Comparison of ENCODE assay signal across 32 mouse cellular contexts in genomic region chr1:39613061-39613460, GRCm38 (mm10). TPM values are rescaled to one million over a fixed set of nuclear protein-coding genes. Genes with fewer than 3 reads are reported as not detected.
DNase-seq lines count a peak whose midpoint lies in the region; ATAC-seq and TF ChIP-seq lines count a peak whose summit lies in the region.
"Had no signal": no experiment of that assay in that cellular context is flagged by ENCODE, and none has a peak within 500 bp of the region (broad histone marks: within the 10 kb centered on the region; RNA-seq: fewer than 3 reads in every experiment).

No protein-coding gene starts in this region.

- no peak for TF ChIP-seq POLR2A in myocyte (IDR thresholded peaks at IDR 0.05; ENCODE audit: insufficient read length, low read depth)

- H3K9me3 ChIP-seq in embryonic facial prominence, embryonic 14.5 days (ENCODE audit: control insufficient read depth, low read length) = no peaks in the 10 kb centered on the region
- no peaks in the 10 kb centered on the region for H3K9me3 ChIP-seq in embryonic facial prominence, embryonic 10.5 days
- no peaks in the 10 kb centered on the region for H3K9me3 ChIP-seq in liver, postnatal 0 days (ENCODE audit: low read length)
- H3K9me3 ChIP-seq in liver, embryonic 12.5 days (replicated peaks) = no peaks in the 10 kb centered on the region
- H3K9me3 ChIP-seq: embryonic facial prominence, embryonic 13.5 days; forebrain, embryonic 10.5 days; forebrain, embryonic 13.5 days; heart, embryonic 10.5 days; heart, embryonic 13.5 days had no signal

- H3ac ChIP-seq in myocyte (ENCODE audit: control insufficient read depth, insufficient read length) = no peak overlapping the region

- DNase-seq in embryonic facial prominence, embryonic 14.5 days (ENCODE audit: low spot score) = peak; percentile 53
- no peak for DNase-seq in embryonic facial prominence, embryonic 10.5 days (ENCODE audit: low spot score)
- DNase-seq in kidney, postnatal 10 days = peak; percentile 31
- DNase-seq in kidney, adult 8-10 months = no peak
- no peak for DNase-seq in liver, postnatal 0 days
- DNase-seq in layer of hippocampus, postnatal 10 days (ENCODE audit: low spot score in 2 of 2) = no peak
- DNase-seq: adrenal gland, adult 8-10 months; adrenal gland, postnatal 25 days; B cell, adult 2 months; cerebellum, adult 11-12 months; cerebellum, adult 8-10 months; cerebellum, postnatal 10 days; cerebellum, postnatal 36 days; gastrocnemius, postnatal 10 days; gastrocnemius, postnatal 36 days; heart, adult 2 months; heart, postnatal 14 days; heart, postnatal 4 days had no signal

- H3K36me3 ChIP-seq in embryonic facial prominence, embryonic 14.5 days (ENCODE audit: control insufficient read depth, insufficient read depth, low read length) = no peaks in the 10 kb centered on the region
- H3K36me3 ChIP-seq in embryonic facial prominence, embryonic 10.5 days (replicated peaks) = no peaks in the 10 kb centered on the region
- no peaks in the 10 kb centered on the region for H3K36me3 ChIP-seq in liver, postnatal 0 days (replicated peaks; ENCODE audit: insufficient read depth, low read length)
- H3K36me3 ChIP-seq in liver, embryonic 12.5 days = no peaks in the 10 kb centered on the region
- no peaks in the 10 kb centered on the region for H3K36me3 ChIP-seq in myocyte (ENCODE audit: control insufficient read depth, insufficient read depth)
- H3K36me3 ChIP-seq: embryonic facial prominence, embryonic 13.5 days; forebrain, embryonic 10.5 days; heart, embryonic 10.5 days; heart, embryonic 13.5 days had no signal

- H3K4me1 ChIP-seq in embryonic facial prominence, embryonic 14.5 days (ENCODE audit: control insufficient read depth, insufficient read depth, low read length) = 0 out of 2 replicates have a peak, but pooled peaks cover 5% of the 10 kb centered on the region
- H3K4me1 ChIP-seq in embryonic facial prominence, embryonic 10.5 days = peaks cover 28% of the 10 kb centered on the region
- H3K4me1 ChIP-seq in liver, postnatal 0 days (ENCODE audit: insufficient read depth) = peaks cover 5% of the 10 kb centered on the region; the same call in 1 of the 2 replicates
- peaks cover 17% of the 10 kb centered on the region for H3K4me1 ChIP-seq in liver, embryonic 12.5 days
- H3K4me1 ChIP-seq: forebrain, embryonic 13.5 days had no signal

- H3K27me3 ChIP-seq in embryonic facial prominence, embryonic 14.5 days (replicated peaks; ENCODE audit: control insufficient read depth, insufficient read depth, low read length) = no peaks in the 10 kb centered on the region
- H3K27me3 ChIP-seq in embryonic facial prominence, embryonic 10.5 days (replicated peaks; ENCODE audit: low read depth, poor library complexity, severe bottlenecking) = no peaks in the 10 kb centered on the region
- H3K27me3 ChIP-seq in liver, postnatal 0 days (ENCODE audit: insufficient read depth, low read length) = no peaks in the 10 kb centered on the region
- peaks cover 10% of the 10 kb centered on the region for H3K27me3 ChIP-seq in liver, embryonic 12.5 days (replicated peaks)
- H3K27me3 ChIP-seq in myocyte (ENCODE audit: control insufficient read depth, insufficient read depth, insufficient read length) = no peaks in the 10 kb centered on the region
- H3K27me3 ChIP-seq: embryonic facial prominence, embryonic 13.5 days; forebrain, embryonic 13.5 days; heart, embryonic 13.5 days had no signal

- H3K4me2 ChIP-seq in embryonic facial prominence, embryonic 14.5 days (ENCODE audit: low read depth, low read length) = no peak overlapping the region
- H3K4me2 ChIP-seq in liver, postnatal 0 days (ENCODE audit: low read depth, low read length) = no peak overlapping the region
- H3K4me2 ChIP-seq in liver, embryonic 12.5 days = no peak overlapping the region
- no peak overlapping the region for H3K4me2 ChIP-seq in myocyte (ENCODE audit: low read depth)
- H3K4me2 ChIP-seq: embryonic facial prominence, embryonic 13.5 days; forebrain, embryonic 13.5 days; heart, embryonic 13.5 days; hindbrain, embryonic 14.5 days had no signal

- H3K4me3 ChIP-seq in embryonic facial prominence, embryonic 14.5 days (ENCODE audit: low read depth, low read length) = no peak overlapping the region
- H3K4me3 ChIP-seq in embryonic facial prominence, embryonic 10.5 days = no peak overlapping the region
- H3K4me3 ChIP-seq in liver, postnatal 0 days (ENCODE audit: low read depth, low read length) = no peak overlapping the region
- no peak overlapping the region for H3K4me3 ChIP-seq in liver, embryonic 12.5 days
- H3K4me3 ChIP-seq in myocyte = no peak overlapping the region
- H3K4me3 ChIP-seq: embryonic facial prominence, embryonic 13.5 days; forebrain, embryonic 10.5 days; forebrain, embryonic 13.5 days; heart, adult 2 months; heart, embryonic 10.5 days; heart, embryonic 13.5 days had no signal

- TF ChIP-seq CTCF in liver, postnatal 0 days (IDR thresholded peaks at IDR 0.05; ENCODE audit: low read depth) = no peak

- 70% methylated on average over 3 of the region's 3 CpGs for WGBS in embryonic facial prominence, embryonic 14.5 days
- 88% methylated on average over 3 of the region's 3 CpGs for WGBS in embryonic facial prominence, embryonic 10.5 days
- WGBS in liver, postnatal 0 days (ENCODE audit: insufficient replicate concordance) = 84% methylated on average over 3 of the region's 3 CpGs
- 76% methylated on average over 3 of the region's 3 CpGs for WGBS in liver, embryonic 12.5 days (ENCODE audit: insufficient replicate concordance)

- ATAC-seq in embryonic facial prominence, embryonic 14.5 days (ENCODE audit: low read depth) = no peak
- ATAC-seq in liver, postnatal 0 days = no peak
- ATAC-seq in liver, embryonic 12.5 days = no peak
- ATAC-seq: CD4-positive, CD25-positive, alpha-beta regulatory T cell, adult 4 months; forebrain, embryonic 13.5 days; forebrain, embryonic 16.5 days; hindbrain, postnatal 0 days; inflammation-experienced regulatory T-cells, adult 6 months had no signal

- no peak overlapping the region for H3K9ac ChIP-seq in embryonic facial prominence, embryonic 14.5 days (ENCODE audit: low read depth, low read length)
- 0 out of 2 replicates have a peak overlapping the region, but pooled peaks have one; percentile 34 for H3K9ac ChIP-seq in liver, postnatal 0 days (replicated peaks)
- no peak overlapping the region for H3K9ac ChIP-seq in liver, embryonic 12.5 days
- H3K9ac ChIP-seq: embryonic facial prominence, embryonic 13.5 days; forebrain, embryonic 13.5 days; heart, embryonic 13.5 days; hindbrain, embryonic 14.5 days had no signal

- H3K27ac ChIP-seq in embryonic facial prominence, embryonic 14.5 days (replicated peaks; ENCODE audit: low read depth, low read length) = no peak overlapping the region
- H3K27ac ChIP-seq in embryonic facial prominence, embryonic 10.5 days (replicated peaks) = no peak overlapping the region
- no peak overlapping the region for H3K27ac ChIP-seq in liver, postnatal 0 days (ENCODE audit: low read depth)
- no peak overlapping the region for H3K27ac ChIP-seq in liver, embryonic 12.5 days
- H3K27ac ChIP-seq: embryonic facial prominence, embryonic 13.5 days; forebrain, embryonic 10.5 days; forebrain, embryonic 13.5 days; heart, adult 2 months; heart, embryonic 10.5 days; heart, embryonic 13.5 days; hindbrain, embryonic 14.5 days; hindbrain, postnatal 0 days had no signal

- no peak for TF ChIP-seq EP300 in liver, postnatal 0 days (IDR thresholded peaks at IDR 0.05; ENCODE audit: low read depth)

- no peaks in the 10 kb centered on the region for H3K79me2 ChIP-seq in myocyte (ENCODE audit: control insufficient read depth, insufficient read depth)

TF ChIP-seq in myocyte, 11 proteins besides CTCF, POLR2A, EP300 and RAD21:
- TF ChIP-seq CEBPB (IDR thresholded peaks at IDR 0.05; ENCODE audit: insufficient read depth, poor library complexity, severe bottlenecking) (no peak), MYOD1 (IDR thresholded peaks at IDR 0.05; ENCODE audit: control insufficient read depth in 1 of 3, insufficient read length in 2 of 3, low read depth in 2 of 3) (peak in 2 of 3 experiments; percentile 26 to 87)

RNA-seq across cellular contexts. Expression of gene Rnf149, which starts 35.9 kb away (rescaled TPM):
- 23.5 and 27.6 TPM in 2 replicates for polyA plus RNA-seq in embryonic facial prominence, embryonic 14.5 days (2014; fragmentation: Nextera tagmentation; extraction: Ambion mirVana)
- polyA plus RNA-seq in embryonic facial prominence, embryonic 10.5 days (2016; fragmentation: Nextera tagmentation; extraction: Ambion mirVana) = 23.1 and 23.4 TPM in 2 replicates
- 25.9 and 26.9 TPM in 2 replicates for polyA plus RNA-seq in liver, postnatal 0 days (2015; fragmentation: Nextera tagmentation; extraction: Ambion mirVana)
- 25.6 and 27.3 TPM in 2 replicates for polyA plus RNA-seq in liver, embryonic 12.5 days (2016; fragmentation: Nextera tagmentation; extraction: Ambion mirVana)
- 17.9 TPM for polyA plus RNA-seq in myocyte (2012; fragmentation: generic; extraction: Trizol)
- 10 to 100 TPM; 29.6 to 29.8 TPM for total RNA-seq in layer of hippocampus, postnatal 10 days (2021)

RNA-seq across cellular contexts. Expression of gene Creg2, which starts 38.2 kb away (rescaled TPM):
- 0.24 and 0.29 TPM in 2 replicates for polyA plus RNA-seq in embryonic facial prominence, embryonic 14.5 days (2014; fragmentation: Nextera tagmentation; extraction: Ambion mirVana)
- 0.06 and 0.14 TPM in 2 replicates for polyA plus RNA-seq in embryonic facial prominence, embryonic 10.5 days (2016; fragmentation: Nextera tagmentation; extraction: Ambion mirVana)
- not detected in 2 replicates for polyA plus RNA-seq in liver, postnatal 0 days (2015; fragmentation: Nextera tagmentation; extraction: Ambion mirVana)
- polyA plus RNA-seq in liver, embryonic 12.5 days (2016; fragmentation: Nextera tagmentation; extraction: Ambion mirVana) = not detected in 2 replicates
- not detected for polyA plus RNA-seq in myocyte (2012; fragmentation: generic; extraction: Trizol)
- total RNA-seq in layer of hippocampus, postnatal 10 days (2021) = 10 to 100 TPM; 51.6 to 54.2 TPM
- total RNA-seq: gastrocnemius, postnatal 36 days; granulocyte monocyte progenitor cell, adult 5-6 weeks; heart, postnatal 14 days; heart, postnatal 4 days; MEL had no signal
- polyA plus RNA-seq: CD4-positive, CD25-positive, alpha-beta regulatory T cell, adult 4 months; heart, adult 2 months; heart, embryonic 13.5 days had no signal

Comparison
In these comparisons a context has a peak if more than half of its experiments do, and no peak if none do; other contexts are left out.
1. DNase-seq: peak in embryonic facial prominence, embryonic 14.5 days (single experiment) and kidney, postnatal 10 days (single experiment); none in embryonic facial prominence, embryonic 10.5 days (single experiment), kidney, adult 8-10 months (0 of 2), liver, postnatal 0 days (single experiment) and layer of hippocampus, postnatal 10 days (0 of 2).